Mouse (Mus musculus) embryonic facial prominence, embryonic 11.5 days (tissue): ENCODE data around the gene C2cd3. TPM values are rescaled to one million over a fixed set of nuclear protein-coding genes. Genes with fewer than 3 reads are reported as not detected.

Experiments
- ATAC-seq: fragments of 200-750 bp; cut with Nextera tagmentation; replicated peaks from 2 replicates; pipeline ENCODE4 v1.8.0; 2017; ENCODE audit warnings: low read depth; ENCODE audit not compliant: insufficient number of reproducible peaks, low FRiP score, low TSS enrichment
- DNase-seq: peaks from one replicate; pipeline ENCODE4 v3.0.0-alpha.2; 2015; ENCODE audit warnings: low spot score
- H3K27ac ChIP-seq: fragments of 300-500 bp; sonication (generic); replicated peaks from 2 replicates; pipeline ENCODE4 v1.5.1; 2014; ENCODE audit warnings: mild to moderate bottlenecking, low read depth, low read length, control low read depth
- H3K27me3 ChIP-seq: fragments of 300-500 bp; sonication (generic); 2 replicates; pipeline ENCODE4 v1.6.1; 2014; ENCODE audit warnings: mild to moderate bottlenecking, low read length, moderate library complexity, mixed read lengths; ENCODE audit not compliant: control insufficient read depth, insufficient read depth
- H3K36me3 ChIP-seq: fragments of 300-500 bp; sonication (generic); replicated peaks from 2 replicates; pipeline ENCODE4 v1.6.1; 2014; ENCODE audit warnings: low read depth, mild to moderate bottlenecking, low read length, moderate library complexity, mixed read lengths; ENCODE audit not compliant: control insufficient read depth, insufficient read depth
- H3K4me1 ChIP-seq: fragments of 300-500 bp; sonication (generic); 2 replicates; pipeline ENCODE4 v1.6.1; 2014; ENCODE audit warnings: low read length, mixed read lengths; ENCODE audit not compliant: control insufficient read depth, insufficient read depth
- H3K4me2 ChIP-seq: fragments of 300-500 bp; sonication (generic); 2 replicates; pipeline ENCODE4 v1.6.1; 2014; ENCODE audit warnings: low read depth, mild to moderate bottlenecking, control low read depth, low read length, moderate library complexity
- H3K4me3 ChIP-seq: fragments of 300-500 bp; sonication (generic); 2 replicates; pipeline ENCODE4 v1.5.1; 2014; ENCODE audit warnings: low read depth, low read length, control low read depth
- H3K9ac ChIP-seq: fragments of 300-500 bp; sonication (generic); replicated peaks from 2 replicates; pipeline ENCODE4 v1.6.1; 2014; ENCODE audit warnings: mild to moderate bottlenecking, control low read depth, low read length
- H3K9me3 ChIP-seq: fragments of 300-500 bp; sonication (generic); replicated peaks from 2 replicates; pipeline ENCODE4 v1.6.1; 2016; ENCODE audit warnings: mild to moderate bottlenecking, low read length, inconsistent platforms, mixed read lengths; ENCODE audit not compliant: control insufficient read depth
- WGBS: fragments of 180-500 bp; shearing (Covaris S2); extraction: QIAGEN DNeasy Blood & Tissue Kit; methylation state at CpG from one replicate; pipeline ENCODE4 v1.1.7; 2014; 5-methylcytosine and 5-hydroxymethylcytosine counted together
- polyA plus RNA-seq: library from polyadenylated mRNA; unstranded; fragments of >200 nt; fragmentation: Nextera tagmentation; extraction: Ambion mirVana; gene quantifications from 2 replicates; pipeline ENCODE4 v1.2.1, GENCODE M21; 2014

C2cd3 gene
- polyA plus RNA-seq, 1 experiment from 2014 or later = 32.4 TPM

- ATAC-seq = no peak
Measured at GRCm38 (mm10) chr7:100356324-100356723, 15.7 kb upstream of the C2cd3 start.

GRCm38 (mm10) chr7:100356768-100357167, 15.3 kb upstream of the C2cd3 start:
- no peaks in the 10 kb centered on the region for H3K27me3 ChIP-seq
- H3K4me2 ChIP-seq = no peak overlapping the region
- DNase-seq = no peak
- no peaks in the 10 kb centered on the region for H3K4me1 ChIP-seq
- H3K27ac ChIP-seq = no peak overlapping the region
- H3K36me3 ChIP-seq = no peaks in the 10 kb centered on the region
- no peaks in the 10 kb centered on the region for H3K9me3 ChIP-seq
- H3K4me3 ChIP-seq = no peak overlapping the region
- 86% methylated on average over 1 of the region's 1 CpGs for WGBS
- ATAC-seq = no peak
- H3K9ac ChIP-seq = no peak overlapping the region

More at GRCm38 (mm10) chr7:100356324-100356723, 15.7 kb upstream of the C2cd3 start:
- Histone ChIP-seq H3K4me2 (no peak overlapping the region), H3K27ac (no peak overlapping the region), H3K27me3 (no peaks in the 10 kb centered on the region), H3K4me1 (no peaks in the 10 kb centered on the region), H3K9me3 (no peaks in the 10 kb centered on the region), H3K4me3 (no peak overlapping the region), H3K9ac (no peak overlapping the region), H3K36me3 (no peaks in the 10 kb centered on the region)
- no peak for DNase-seq
- 71% methylated on average over 5 of the region's 5 CpGs for WGBS

- no peak overlapping the region for H3K27ac ChIP-seq
- no peak for DNase-seq
- H3K4me2 ChIP-seq = no peak overlapping the region
- no peaks in the 10 kb centered on the region for H3K9me3 ChIP-seq
- ATAC-seq = no peak
- no peaks in the 10 kb centered on the region for H3K4me1 ChIP-seq
- no peaks in the 10 kb centered on the region for H3K36me3 ChIP-seq
- no peaks in the 10 kb centered on the region for H3K27me3 ChIP-seq
- no peak overlapping the region for H3K9ac ChIP-seq
- H3K4me3 ChIP-seq = no peak overlapping the region
Measured at GRCm38 (mm10) chr7:100357856-100358255, 14.2 kb upstream of the C2cd3 start.

- no peaks in the 10 kb centered on the region for H3K9me3 ChIP-seq
- no peak overlapping the region for H3K9ac ChIP-seq
- no peak overlapping the region for H3K4me2 ChIP-seq
- H3K36me3 ChIP-seq = no peaks in the 10 kb centered on the region
- ATAC-seq = no peak
- no peaks in the 10 kb centered on the region for H3K4me1 ChIP-seq
- no peak for DNase-seq
- no peak overlapping the region for H3K27ac ChIP-seq
- no peak overlapping the region for H3K4me3 ChIP-seq
- 87% methylated on average over 2 of the region's 2 CpGs for WGBS
- no peaks in the 10 kb centered on the region for H3K27me3 ChIP-seq
Measured at GRCm38 (mm10) chr7:100363162-100363561, 8.9 kb upstream of the C2cd3 start.

GRCm38 (mm10) chr7:100364888-100365287, 7.1 kb upstream of the C2cd3 start:
- Histone ChIP-seq H3K36me3 (no peaks in the 10 kb centered on the region), H3K4me3 (no peak overlapping the region), H3K27ac (no peak overlapping the region), H3K4me1 (no peaks in the 10 kb centered on the region), H3K9me3 (no peaks in the 10 kb centered on the region), H3K4me2 (no peak overlapping the region), H3K9ac (no peak overlapping the region), H3K27me3 (no peaks in the 10 kb centered on the region)
- ATAC-seq (no peak), DNase-seq (peak; percentile 34)
- 31% methylated on average over 6 of the region's 6 CpGs for WGBS

- H3K4me2 ChIP-seq = peak overlapping the region; percentile 41
- peak overlapping the region; percentile 82 for H3K9ac ChIP-seq
- peak overlapping the region; percentile 62; the same call in 1 of the 2 replicates for H3K27ac ChIP-seq
- DNase-seq (peak; percentile 50), ATAC-seq (no peak)
- no peaks in the 10 kb centered on the region for H3K9me3 ChIP-seq
- 9% methylated on average over 17 of the region's 17 CpGs for WGBS
- H3K36me3 ChIP-seq = no peaks in the 10 kb centered on the region; the same call in none of the 2 replicates
- no peaks in the 10 kb centered on the region for H3K27me3 ChIP-seq
- peak overlapping the region; percentile 74 for H3K4me3 ChIP-seq
- no peaks in the 10 kb centered on the region for H3K4me1 ChIP-seq
Measured at GRCm38 (mm10) chr7:100372452-100372980, 483 bp downstream of the C2cd3 start.

- Histone ChIP-seq H3K4me3 (no peak overlapping the region), H3K9me3 (no peaks in the 10 kb centered on the region), H3K27ac (no peak overlapping the region), H3K27me3 (no peaks in the 10 kb centered on the region), H3K9ac (no peak overlapping the region), H3K4me1 (no peaks in the 10 kb centered on the region), H3K4me2 (no peak overlapping the region), H3K36me3 (peaks cover 2% of the 10 kb centered on the region)
- no peak for ATAC-seq
- DNase-seq = no peak
- 91% methylated on average over 2 of the region's 2 CpGs for WGBS
Measured at GRCm38 (mm10) chr7:100378257-100378656, 6.2 kb downstream of the C2cd3 start.

GRCm38 (mm10) chr7:100381161-100381560, 9.1 kb downstream of the C2cd3 start:
- Histone ChIP-seq H3K9ac (no peak overlapping the region), H3K27me3 (no peaks in the 10 kb centered on the region), H3K36me3 (peaks cover 2% of the 10 kb centered on the region; the same call in 1 of the 2 replicates), H3K27ac (no peak overlapping the region), H3K4me3 (no peak overlapping the region), H3K9me3 (no peaks in the 10 kb centered on the region), H3K4me2 (no peak overlapping the region), H3K4me1 (no peaks in the 10 kb centered on the region)
- DNase-seq (no peak), ATAC-seq (no peak)
